Mouse (Mus musculus): ENCODE measurements around the gene St8sia1.
A peak's percentile ranks its signal among the peaks of the same experiment; 100 is the strongest.

St8sia1 gene

DNA sequence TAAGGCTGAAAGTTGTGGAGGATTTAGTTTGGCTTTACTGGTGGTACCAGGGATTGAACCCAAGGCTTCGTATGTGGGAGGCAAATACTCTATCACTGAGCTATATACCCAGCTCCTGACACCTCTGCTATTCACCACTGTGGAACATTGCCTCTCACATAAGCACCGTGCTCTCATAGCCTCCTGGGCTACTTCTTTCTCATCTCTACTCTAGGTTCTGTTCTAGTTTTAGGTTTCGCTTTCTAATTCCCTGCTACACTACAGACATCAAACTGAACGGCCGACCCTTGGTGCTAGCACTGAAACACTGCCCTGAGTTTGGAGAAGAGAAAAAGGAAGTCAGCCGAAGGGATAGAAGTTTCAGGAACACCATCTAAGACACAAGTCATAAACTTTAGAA lies 99.1 kb downstream of the St8sia1 start:
- DNase-seq (ENCODE audit: low spot score in 2 of 2): no peak

DNA sequence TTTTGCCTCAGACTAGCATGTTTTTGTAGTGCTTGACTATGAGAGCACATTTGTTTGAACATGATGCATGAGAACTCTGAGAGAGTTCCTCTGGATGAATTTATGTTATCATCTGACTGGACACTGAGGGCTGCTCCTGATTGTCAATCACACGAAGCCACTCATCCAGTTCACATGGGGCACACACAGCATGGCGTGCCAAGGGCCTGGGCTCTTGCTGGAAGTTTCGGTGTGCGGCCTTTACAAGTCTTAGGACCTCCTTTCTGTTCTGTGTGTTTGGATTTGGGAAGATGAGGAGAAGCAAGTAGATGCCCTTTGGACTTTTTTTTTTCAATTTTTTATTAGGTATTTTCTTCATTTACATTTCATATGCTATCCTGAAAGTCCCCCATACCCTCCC lies 100.4 kb downstream of the St8sia1 start:
- no peak for DNase-seq (ENCODE audit: low spot score in 2 of 2)

DNA sequence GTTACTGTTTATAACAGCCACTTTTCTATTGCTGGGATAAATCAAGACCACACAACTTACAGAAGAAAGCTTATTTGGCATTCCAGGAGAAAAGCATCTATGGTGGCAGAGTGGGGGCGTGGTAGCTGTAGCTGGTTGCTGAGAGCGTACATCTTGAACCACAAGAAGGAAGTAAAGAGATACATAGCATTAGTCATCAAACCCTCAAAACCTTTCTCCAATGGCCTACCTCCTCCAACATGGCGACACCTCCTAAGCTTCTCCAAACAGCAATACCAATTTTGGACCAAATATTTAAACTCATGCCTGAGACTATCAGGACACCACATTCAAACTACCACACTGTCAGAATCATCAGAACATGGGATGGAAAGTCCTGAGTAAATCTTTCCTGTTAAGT lies 102.0 kb downstream of the St8sia1 start:
- DNase-seq (ENCODE audit: low spot score in 2 of 2): no peak

DNA sequence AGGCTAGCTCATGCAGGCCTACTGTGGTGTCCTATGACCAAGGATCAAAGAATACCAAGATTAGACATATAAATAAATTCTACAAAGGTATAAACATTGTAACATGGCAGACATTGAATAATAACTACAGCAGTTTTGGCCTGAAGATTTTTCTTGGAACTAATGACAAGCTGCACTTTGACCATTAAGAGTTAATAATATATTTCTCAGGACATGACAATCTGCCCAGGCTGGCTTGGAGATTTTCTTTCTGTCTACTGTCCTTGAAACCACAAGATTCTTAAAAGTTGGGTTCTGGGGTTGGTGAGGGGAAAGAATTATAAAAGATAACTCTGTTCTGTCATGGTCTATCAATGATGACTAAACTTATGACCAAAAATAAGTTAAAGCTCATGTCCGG lies 103.9 kb downstream of the St8sia1 start:
- no peak for DNase-seq (ENCODE audit: low spot score in 2 of 2)

DNA sequence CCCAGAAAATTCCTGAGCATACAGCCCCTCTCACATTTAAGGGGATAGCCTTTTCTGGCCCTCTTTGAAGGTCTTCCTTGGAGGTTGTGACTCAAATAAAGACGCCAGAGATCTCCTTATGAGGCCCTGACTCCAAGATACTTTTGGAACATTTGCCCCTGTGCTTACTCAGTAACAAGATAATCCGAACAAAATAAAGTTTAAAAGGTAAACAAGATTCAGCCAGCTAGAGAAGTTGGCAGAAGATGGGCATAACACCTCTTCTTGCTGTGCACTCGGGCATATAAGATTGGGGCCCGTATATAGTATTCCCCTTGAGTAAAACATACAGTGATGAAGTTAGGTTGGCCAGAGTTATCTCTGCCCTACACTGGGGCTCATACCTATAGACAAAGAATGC lies 104.3 kb downstream of the St8sia1 start:
- DNase-seq (ENCODE audit: low spot score in 2 of 2): no peak

DNA sequence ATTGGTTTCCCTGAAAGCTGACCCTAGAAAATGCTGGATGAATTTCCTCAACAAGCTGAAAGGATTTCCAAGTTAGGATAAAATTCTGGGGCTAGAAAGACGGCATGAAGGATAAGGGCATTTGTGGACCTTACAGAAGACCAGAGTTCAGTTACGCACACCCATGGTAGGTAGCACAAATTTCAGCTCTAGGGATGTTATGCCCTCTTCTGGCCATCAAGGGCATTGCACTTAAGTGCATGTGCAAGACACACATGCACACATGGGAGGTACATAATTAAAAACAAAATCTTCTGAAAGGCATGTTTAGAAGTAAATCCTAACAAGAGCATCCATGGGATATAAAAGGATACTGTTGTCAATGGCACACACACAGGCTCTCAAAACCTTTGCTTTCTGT lies 105.3 kb downstream of the St8sia1 start:
- DNase-seq (ENCODE audit: low spot score in 2 of 2): no peak

DNA sequence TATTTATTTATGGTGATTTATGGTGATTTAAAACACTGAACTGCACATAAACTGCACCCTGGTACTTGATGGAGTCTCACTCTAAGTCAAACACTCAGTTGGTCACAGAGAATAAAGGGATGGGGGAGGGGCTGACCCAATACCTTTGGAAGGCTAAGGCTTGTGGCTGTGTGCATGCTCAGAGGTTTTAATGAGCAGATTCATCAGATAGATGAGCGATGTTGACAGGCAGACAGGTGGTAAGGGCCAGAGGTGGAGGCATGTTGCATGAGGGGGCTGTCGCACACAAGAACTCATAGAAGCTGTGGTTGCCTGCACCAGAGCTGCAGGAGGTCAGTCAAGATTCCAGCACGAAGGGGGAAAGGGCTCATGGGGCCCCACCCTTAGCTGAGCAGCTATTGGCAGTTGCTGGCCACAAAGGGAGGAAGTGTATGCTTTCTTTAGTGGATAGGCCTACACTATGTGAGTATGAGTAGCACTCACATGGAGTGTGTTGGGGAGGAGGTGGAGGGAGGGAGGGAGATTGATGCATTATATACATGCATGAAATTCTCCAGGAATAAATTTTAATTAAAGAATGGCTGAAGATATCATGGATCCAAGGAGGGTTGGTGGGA lies 107.9 kb downstream of the St8sia1 start:
- DNase-seq (ENCODE audit: low spot score in 2 of 2): no peak

DNA sequence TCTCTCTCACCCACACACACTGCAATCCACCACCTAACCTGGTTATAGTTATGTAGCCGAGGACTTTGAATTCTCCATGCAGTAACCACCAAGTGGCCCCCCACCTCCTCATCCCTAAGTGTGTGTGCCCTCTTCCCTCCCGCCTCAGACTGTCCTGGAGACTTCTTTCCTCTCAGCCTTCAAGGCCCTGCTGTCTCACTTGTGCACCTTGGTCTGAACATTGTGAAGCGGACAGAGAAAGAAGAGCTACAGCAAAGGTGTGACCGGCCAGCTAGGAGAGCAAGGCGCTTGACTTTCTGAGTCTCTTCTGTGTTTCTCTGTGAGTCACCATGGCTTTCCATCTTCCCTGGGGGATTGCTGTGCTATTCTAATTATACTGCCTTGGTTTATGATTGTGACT lies 108.5 kb downstream of the St8sia1 start:
- no peak for DNase-seq (ENCODE audit: low spot score in 2 of 2)

DNA sequence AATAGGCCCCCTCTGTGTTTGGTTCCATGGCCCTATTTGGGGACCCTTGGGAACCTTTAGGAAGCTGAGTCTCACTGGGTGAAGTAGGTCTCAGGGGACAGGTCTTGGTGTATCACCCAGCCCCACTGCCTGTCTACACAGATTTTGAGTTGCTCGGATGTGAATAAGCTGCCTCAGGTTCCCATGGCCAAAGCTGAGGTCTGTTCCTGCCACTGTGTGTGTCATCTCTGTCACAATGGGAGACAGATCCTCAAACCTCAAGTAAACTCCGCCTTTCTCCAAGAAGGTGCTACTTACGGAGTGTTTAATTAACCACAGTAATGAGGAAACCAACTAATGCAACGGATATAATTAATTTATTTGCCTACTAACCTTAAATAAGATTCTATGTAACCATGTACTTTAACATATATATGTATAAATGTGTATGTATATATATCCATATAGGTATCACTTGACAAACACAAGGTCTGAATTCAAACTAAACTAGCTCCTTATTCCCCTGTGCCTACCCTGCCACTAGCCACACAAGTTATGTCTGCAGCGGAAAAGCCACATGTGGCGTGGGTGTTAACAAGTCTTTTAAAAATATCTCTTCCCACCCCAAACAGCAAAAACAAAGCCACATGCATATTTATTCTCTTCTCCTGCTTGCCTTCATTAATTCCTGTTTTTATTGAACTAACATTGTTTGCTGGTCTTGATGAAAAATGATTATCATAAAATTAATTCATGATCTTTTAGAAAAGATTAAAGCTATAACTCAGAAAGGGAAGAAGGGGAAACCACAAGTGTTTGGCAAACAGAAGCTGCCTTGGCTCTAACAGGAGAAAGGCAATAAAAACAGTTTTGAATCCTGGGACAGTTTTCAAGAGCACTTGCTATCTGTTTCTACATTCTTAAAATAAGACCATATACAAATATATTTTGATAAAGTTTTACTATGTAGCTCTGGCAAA lies 111.6 kb downstream of the St8sia1 start:
- no peak for DNase-seq (ENCODE audit: low spot score in 2 of 2)

DNA sequence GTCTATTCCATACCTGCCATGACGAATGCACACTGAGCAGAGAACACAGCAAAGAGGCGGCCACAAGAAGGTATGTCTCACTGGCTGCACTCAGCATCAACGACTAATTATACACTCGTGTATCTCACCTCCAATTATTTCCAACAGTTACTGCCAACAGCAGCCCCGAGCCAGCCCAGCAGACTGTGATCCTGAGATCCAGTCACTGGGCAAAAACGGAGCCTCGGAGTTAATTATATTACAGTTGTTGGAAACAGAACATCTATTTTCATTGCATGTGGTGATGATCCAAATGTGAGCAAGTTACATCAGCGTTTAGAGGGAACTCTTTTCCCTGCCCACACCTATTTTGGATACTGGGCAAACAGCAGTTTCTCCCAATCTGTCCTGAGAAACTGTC lies 113.8 kb downstream of the St8sia1 start:
- DNase-seq (ENCODE audit: low spot score in 2 of 2): no peak

DNA sequence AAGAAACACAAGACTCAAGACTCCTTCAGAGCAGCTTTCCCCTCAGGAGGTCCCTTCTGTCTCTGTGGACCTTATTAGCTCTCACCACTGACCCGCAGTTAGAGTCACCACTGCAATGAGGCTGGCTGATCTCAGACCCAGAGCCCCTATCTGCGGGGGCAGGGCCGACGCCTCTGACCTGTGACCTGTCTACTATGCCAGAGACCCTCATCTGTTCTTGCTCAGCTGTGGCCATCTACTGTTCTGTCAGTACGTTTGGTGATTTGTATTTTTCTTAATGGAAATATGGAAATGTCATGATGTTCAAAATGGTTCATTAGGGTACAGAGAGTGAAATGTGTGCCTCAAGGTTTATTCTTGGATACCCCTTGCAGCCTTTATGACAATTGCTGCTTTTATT lies 114.9 kb downstream of the St8sia1 start:
- DNase-seq (ENCODE audit: low spot score in 2 of 2): no peak

DNA sequence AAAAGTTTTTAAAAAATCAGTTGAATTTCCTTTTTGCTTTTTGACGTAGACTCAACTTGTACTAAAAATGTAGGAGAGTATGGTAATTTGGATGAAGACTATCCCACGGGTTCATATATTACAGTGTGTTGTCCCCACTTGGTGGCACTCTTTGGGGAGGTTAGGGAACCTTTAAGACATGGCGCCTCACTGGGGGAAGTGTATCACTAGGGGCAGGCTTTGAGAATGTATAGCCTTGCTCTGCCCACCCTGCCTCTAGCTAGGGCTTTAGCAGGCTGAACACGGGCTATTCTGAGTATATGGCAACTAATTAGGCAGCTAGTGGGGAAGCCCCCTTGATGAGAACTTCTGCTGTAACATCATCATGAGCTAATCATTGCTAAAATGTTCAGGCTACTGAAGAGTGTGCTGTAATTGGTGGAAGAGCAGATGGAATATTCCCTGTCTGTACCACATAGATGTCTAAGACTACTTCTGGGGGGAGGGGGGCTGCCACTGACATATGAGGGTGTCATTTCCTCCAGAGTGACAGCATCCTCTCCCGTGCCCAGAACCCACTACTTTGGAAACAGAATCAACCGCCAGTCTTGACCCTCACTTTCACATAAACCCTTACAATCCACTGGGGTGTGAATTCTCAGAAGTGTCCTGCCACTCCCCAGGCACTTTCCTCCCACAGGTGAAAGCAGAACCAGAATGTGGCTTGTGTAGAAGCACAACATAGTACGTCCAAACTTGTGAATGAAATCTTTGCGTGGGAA lies 116.2 kb downstream of the St8sia1 start:
- DNase-seq (ENCODE audit: low spot score in 2 of 2): no peak

DNA sequence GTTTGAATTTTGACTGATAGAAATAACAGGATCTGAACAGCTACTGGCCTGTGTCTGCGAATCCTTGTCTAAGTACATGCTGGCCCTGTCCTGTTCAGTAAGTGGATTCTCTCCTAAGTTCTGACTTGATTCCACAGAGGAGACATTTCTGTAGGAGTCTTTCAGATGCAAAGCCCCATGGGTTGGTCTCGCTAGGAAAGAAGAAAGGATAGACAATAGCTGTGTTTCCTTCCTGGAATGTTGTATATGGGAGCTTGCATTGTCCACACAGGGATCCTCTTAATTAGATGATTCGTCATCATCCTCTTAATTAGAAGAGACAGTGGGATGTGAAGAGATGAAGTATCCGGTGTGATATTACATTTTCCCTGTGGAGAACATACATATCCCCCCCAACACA lies 117.4 kb downstream of the St8sia1 start:
- DNase-seq (ENCODE audit: low spot score in 2 of 2): no peak

DNA sequence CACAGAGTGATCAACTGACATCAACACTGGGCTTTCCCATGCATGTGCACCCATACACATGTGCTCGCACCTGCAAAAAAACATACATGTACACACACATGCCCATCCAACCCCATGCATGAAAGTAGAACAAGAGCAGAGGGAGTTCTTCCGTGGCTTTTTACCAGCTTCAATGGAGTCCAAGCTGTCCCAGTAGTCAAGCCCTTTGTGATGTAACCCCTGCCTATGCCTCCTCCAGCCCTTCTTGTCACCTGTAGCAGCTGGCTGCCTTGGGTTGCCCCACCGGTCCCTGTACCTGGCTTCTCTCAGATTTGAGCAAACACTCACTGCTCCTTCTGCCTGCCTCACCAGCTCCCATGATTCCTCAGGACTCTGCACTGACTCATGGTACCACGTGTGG lies 119.2 kb downstream of the St8sia1 start:
- DNase-seq (ENCODE audit: low spot score in 2 of 2): no peak

DNA sequence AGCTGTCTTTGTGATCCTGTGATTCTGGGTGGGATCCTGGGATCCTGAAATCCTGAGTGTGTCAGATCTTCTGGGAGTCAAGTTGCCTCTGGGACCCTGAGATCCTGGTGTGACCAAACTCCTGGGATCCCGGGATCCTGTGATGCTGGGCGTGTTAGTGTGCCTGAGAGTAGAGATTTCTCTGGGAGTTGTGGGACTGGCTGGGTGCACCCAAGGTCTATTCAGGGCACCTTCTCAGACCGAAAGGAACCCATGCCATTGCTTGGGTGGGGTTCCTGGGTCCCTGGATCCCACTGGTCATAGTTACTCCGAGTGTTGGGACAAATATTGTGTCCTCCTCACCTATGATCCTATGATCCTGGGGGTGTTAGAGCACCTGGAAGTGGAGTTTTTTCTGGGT lies 120.2 kb downstream of the St8sia1 start:
- no peak for DNase-seq (ENCODE audit: low spot score in 2 of 2)

DNA sequence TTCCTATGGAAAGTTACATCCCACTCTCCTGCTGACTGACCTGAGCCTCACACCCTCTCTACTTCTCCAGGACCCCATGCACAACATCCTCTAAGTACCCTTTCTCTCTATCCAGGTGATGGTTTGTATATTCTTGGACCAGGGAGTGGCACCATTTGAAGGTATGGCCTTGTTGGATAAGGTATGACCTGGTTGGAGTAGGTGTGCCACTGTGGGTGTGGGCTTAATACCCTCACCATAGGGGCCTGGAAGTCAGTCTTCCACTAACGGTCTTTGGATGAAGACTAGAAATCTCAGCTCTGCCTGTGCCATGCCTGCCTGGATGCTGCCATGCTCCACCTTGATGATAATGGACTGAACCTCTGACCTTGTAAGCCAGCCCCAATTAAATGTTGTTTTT lies 125.8 kb downstream of the St8sia1 start:
- DNase-seq (ENCODE audit: low spot score in 2 of 2): no peak

DNA sequence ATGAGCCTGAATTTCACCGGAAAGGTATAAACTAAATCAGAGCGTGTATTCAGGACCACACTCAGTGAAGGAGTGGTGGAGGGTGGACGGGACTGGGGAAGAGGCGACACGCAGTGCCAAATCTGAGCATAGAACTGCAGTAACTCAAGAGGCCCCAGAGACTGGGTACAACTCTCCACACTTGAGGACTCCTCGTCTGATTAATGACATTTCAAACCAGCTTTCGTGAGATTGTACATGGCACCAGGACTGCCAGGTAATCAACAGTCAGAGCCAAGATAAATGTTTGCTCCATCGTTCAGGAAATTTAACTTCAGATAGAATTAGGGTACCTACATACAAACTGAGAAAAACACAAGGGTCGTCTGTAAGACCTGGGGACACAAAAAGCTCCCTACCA lies 126.9 kb downstream of the St8sia1 start:
- DNase-seq (ENCODE audit: low spot score in 2 of 2): peak in 1 of 2 experiments; percentile 42

DNA sequence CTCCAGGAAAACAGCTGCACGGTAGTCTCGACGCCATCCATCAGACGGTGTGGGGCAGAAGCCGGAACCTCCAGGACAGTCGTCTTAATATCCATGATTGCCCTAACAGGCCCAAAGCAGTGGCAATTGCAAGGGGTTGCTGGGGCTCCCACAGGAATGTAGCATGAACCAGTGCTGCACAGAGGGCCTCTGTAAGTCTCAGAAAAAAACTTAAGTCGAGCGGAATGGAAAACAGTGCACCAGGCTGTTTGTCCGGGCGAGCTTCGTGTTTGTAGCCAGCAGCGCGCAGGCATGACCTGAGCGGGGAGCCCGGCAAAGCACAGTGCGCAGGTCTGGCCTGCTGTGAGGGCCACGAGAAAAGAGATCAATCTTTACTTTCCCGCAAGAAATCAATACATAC lies 128.5 kb downstream of the St8sia1 start:
- peak in 1 of 2 experiments; percentile 56 for DNase-seq (ENCODE audit: low spot score in 2 of 2)

DNA sequence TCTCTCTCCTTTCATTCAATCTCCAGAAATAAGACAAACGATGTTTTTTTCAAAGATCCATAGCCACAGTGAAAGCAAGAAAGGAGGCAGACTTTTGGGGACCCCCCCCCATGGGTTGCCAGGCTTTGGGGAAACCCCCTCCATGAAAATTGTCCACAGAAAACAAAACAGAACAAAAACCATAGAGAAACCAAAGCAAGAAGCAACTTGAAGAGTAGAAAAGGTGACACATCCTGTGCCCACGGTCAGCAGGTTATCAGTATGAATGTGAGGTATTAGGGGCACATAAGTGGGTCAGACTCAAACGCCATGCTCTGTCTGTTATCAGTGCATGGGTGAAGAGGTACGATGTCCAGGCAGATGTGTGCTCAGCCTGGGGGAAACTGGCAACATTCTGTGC lies 129.3 kb downstream of the St8sia1 start:
- DNase-seq (ENCODE audit: low spot score in 2 of 2): peak in 1 of 2 experiments; percentile 29

DNA sequence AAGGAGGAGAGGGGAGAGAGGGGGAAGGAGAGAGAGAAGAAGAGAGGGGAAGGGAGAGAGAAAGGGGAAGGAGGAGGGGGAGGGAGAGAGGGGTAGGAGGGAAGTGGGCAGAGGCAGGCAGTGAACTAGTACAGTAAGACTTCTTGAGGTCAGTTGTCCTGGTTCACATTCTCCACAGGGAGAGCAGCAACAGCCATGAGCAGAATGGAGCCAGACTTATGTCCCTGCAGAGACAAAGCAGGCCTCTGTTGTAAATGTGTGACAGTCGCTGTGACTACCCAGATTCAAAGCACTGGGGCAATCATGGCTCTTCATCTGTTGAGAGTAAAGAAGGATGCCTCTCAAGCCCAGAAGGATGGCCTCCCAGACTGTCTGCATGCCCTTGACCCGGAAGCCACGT lies 132.5 kb downstream of the St8sia1 start:
- peak in 1 of 2 experiments; percentile 54 for DNase-seq (ENCODE audit: low spot score in 2 of 2)

DNA sequence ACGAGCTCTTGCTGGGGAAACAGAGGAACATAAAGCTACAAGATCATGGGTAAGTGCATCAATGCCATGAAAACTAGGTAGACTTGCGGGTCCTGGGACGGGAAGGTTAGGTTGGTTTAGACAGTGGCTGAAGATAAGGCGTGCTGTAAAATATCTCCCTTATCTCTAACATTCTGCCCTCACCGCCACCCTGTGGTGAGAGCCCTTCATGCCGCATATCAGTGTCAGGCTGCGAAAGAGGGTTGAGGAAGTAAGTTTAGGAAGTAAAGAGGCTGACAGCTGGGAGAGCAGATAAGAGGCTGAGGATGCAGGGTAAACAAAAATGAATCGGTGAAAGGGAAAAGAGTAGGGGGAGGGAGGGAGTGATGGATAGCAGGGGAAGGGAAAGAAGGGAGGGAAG lies 133.0 kb downstream of the St8sia1 start:
- DNase-seq (ENCODE audit: low spot score in 2 of 2): peak in 1 of 2 experiments; percentile 25

DNA sequence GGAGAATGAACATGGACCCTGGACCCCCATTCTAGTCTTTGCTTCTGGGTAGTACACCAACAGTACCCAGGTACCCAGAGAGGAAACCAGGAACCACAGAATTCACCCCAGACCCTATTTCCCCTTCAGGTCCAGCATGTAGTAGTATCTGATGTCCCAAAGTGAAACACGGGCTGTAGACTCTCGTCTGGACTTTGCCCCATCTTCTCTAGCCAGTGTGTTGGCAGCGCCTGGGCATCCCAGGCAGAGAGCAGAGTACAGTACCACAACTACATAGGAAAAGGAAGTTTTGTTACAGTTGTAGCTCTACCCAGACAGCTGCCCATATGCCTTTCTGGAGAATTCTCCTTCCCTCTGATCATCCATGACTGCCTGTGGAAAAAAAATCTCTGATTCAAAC lies 134.0 kb downstream of the St8sia1 start:
- no peak for DNase-seq (ENCODE audit: low spot score in 2 of 2)

DNA sequence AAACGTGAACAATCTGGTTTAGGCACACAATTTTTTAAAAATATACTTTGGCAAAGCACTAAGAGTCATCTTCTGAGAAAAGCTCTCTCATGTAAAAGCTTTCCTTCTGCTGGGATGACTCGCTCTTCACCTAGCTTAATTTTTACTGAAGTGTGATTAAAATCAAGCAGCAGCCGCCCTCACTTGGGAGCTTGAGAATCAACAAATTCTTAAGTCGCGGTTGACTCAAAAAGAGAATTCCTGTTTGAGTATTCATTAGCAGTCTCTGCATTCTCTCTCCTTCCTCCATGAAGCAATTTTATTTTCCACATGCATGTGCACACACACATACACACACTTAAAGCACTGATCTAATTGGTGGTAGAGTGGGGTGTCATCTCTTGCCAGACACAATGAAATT lies 138.8 kb downstream of the St8sia1 start:
- no peak for DNase-seq (ENCODE audit: low spot score in 2 of 2)

Measured in urinary bladder, postnatal 4 days (tissue).